In the genomic region with DNA sequence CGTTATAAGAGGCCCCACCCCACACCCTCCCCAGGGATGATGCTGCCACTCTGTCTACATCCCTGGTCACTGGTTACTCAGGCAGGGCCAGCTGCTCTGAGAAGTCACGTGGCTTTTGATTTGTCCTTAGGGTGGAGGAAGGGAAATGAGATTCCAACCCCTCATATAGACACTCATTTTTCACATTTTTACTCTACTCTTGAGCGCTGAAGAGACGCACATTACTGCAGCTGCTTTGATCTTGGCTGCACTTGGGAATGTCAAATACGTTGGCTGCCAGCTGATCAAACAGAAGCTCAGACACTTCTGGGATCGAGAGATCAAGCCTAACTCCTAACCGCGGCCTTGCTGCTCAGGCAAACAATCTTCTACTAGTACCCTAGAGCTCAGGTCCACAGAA, we compare ENCODE assay signal across 14 mouse cellular contexts.
DNase-seq lines count a peak whose midpoint lies in the region; ATAC-seq and TF ChIP-seq lines count a peak whose summit lies in the region.
"Had no signal": no experiment of that assay in that cellular context is flagged by ENCODE, and none has a peak within 500 bp of the region (broad histone marks: within the 10 kb centered on the region; RNA-seq: fewer than 3 reads in every experiment).

No protein-coding gene starts in this region.

- TF ChIP-seq CTCF in kidney, postnatal 0 days (IDR thresholded peaks at IDR 0.05; ENCODE audit: low read depth), result no peak
- TF ChIP-seq CTCF in lung, postnatal 0 days (IDR thresholded peaks at IDR 0.05), result no peak
- TF ChIP-seq CTCF in heart, adult 2 months (IDR thresholded peaks at IDR 0.05), result no peak

- no peaks in the 10 kb centered on the region for H3K27me3 ChIP-seq in kidney, postnatal 0 days (ENCODE audit: insufficient read depth, low read length)
- no peaks in the 10 kb centered on the region for H3K27me3 ChIP-seq in limb, embryonic 14.5 days (ENCODE audit: control insufficient read depth, insufficient read depth, low read length)
- H3K27me3 ChIP-seq in lung, postnatal 0 days (replicated peaks; ENCODE audit: insufficient read depth, low read length), result no peaks in the 10 kb centered on the region
- H3K27me3 ChIP-seq in midbrain, embryonic 16.5 days (ENCODE audit: control insufficient read depth, insufficient read depth, low read depth, low read length), result no peaks in the 10 kb centered on the region
- H3K27me3 ChIP-seq in heart, adult 2 months (ENCODE audit: control insufficient read depth, insufficient read depth, low read length), result no peaks in the 10 kb centered on the region

- ATAC-seq in kidney, postnatal 0 days (replicated peaks; ENCODE audit: low FRiP score, low read depth), result no peak; the same call in 1 of the 2 replicates
- ATAC-seq in limb, embryonic 14.5 days (ENCODE audit: low FRiP score, low read depth), result 0 out of 2 replicates have a peak, but pooled peaks have one; percentile 42
- peak; percentile 90 for ATAC-seq in lung, postnatal 0 days
- ATAC-seq in midbrain, embryonic 16.5 days, result no peak
- ATAC-seq: forebrain, embryonic 16.5 days had no signal

- TF ChIP-seq EP300 in lung, postnatal 0 days (IDR thresholded peaks at IDR 0.05), result peak; percentile 100
- TF ChIP-seq EP300 in heart, adult 2 months (IDR thresholded peaks at IDR 0.05; ENCODE audit: insufficient read depth, low read depth, low read length), result no peak

- H3K4me3 ChIP-seq in kidney, postnatal 0 days (replicated peaks; ENCODE audit: low read depth, low read length), result no peak overlapping the region
- H3K4me3 ChIP-seq in limb, embryonic 14.5 days (replicated peaks; ENCODE audit: low read length), result no peak overlapping the region
- no peak overlapping the region for H3K4me3 ChIP-seq in lung, postnatal 0 days (ENCODE audit: low read depth, low read length)
- H3K4me3 ChIP-seq in midbrain, embryonic 16.5 days (ENCODE audit: low read depth, low read length), result no peak overlapping the region
- no peak overlapping the region for H3K4me3 ChIP-seq in heart, adult 2 months
- H3K4me3 ChIP-seq: gastrocnemius, adult 2 months had no signal

- no peak for TF ChIP-seq POLR2A in limb, embryonic 14.5 days (IDR thresholded peaks at IDR 0.05; ENCODE audit: borderline replicate concordance, extremely low read depth, insufficient read depth, insufficient read length)
- TF ChIP-seq POLR2A in heart, adult 2 months (IDR thresholded peaks at IDR 0.05; ENCODE audit: insufficient read depth, low read depth, low read length), result no peak

- H3K9me3 ChIP-seq in kidney, postnatal 0 days (replicated peaks; ENCODE audit: low read length), result no peaks in the 10 kb centered on the region
- H3K9me3 ChIP-seq in limb, embryonic 14.5 days (ENCODE audit: control insufficient read depth, low read length), result no peaks in the 10 kb centered on the region
- no peaks in the 10 kb centered on the region for H3K9me3 ChIP-seq in lung, postnatal 0 days (ENCODE audit: low read length)
- H3K9me3 ChIP-seq in midbrain, embryonic 16.5 days (replicated peaks; ENCODE audit: control insufficient read depth, low read length, poor library complexity, severe bottlenecking), result no peaks in the 10 kb centered on the region

- no peaks in the 10 kb centered on the region for H3K79me2 ChIP-seq in heart, adult 2 months (replicated peaks; ENCODE audit: control insufficient read depth, insufficient read depth, low read length)

- H3K9ac ChIP-seq in kidney, postnatal 0 days (ENCODE audit: low read depth, low read length), result no peak overlapping the region
- H3K9ac ChIP-seq in limb, embryonic 14.5 days (ENCODE audit: low read depth, low read length, severe bottlenecking), result no peak overlapping the region
- no peak overlapping the region for H3K9ac ChIP-seq in lung, postnatal 0 days (replicated peaks; ENCODE audit: low read depth)
- no peak overlapping the region for H3K9ac ChIP-seq in midbrain, embryonic 16.5 days (ENCODE audit: low read depth, low read length)
- no peak overlapping the region for H3K9ac ChIP-seq in heart, adult 2 months (ENCODE audit: low read depth, low read length)

- intact Hi-C loops in heart, adult 2 months (cut with DNase I), result no loop called here

- no peaks in the 10 kb centered on the region for H3K36me3 ChIP-seq in kidney, postnatal 0 days (ENCODE audit: insufficient read depth, low read length)
- no peaks in the 10 kb centered on the region for H3K36me3 ChIP-seq in limb, embryonic 14.5 days (ENCODE audit: control insufficient read depth, insufficient read depth, low read length)
- H3K36me3 ChIP-seq in lung, postnatal 0 days (ENCODE audit: insufficient read depth, low read length), result no peaks in the 10 kb centered on the region
- no peaks in the 10 kb centered on the region for H3K36me3 ChIP-seq in midbrain, embryonic 16.5 days (ENCODE audit: control insufficient read depth, insufficient read depth, low read length)
- H3K36me3 ChIP-seq in heart, adult 2 months (ENCODE audit: control insufficient read depth, insufficient read depth, low read length), result no peaks in the 10 kb centered on the region

- H3K4me1 ChIP-seq in kidney, postnatal 0 days (replicated peaks; ENCODE audit: insufficient read depth, low read length), result 0 out of 2 replicates have a peak, but pooled peaks cover under 1% of the 10 kb centered on the region
- H3K4me1 ChIP-seq in limb, embryonic 14.5 days (ENCODE audit: control insufficient read depth, insufficient read depth, low read length), result no peaks in the 10 kb centered on the region
- H3K4me1 ChIP-seq in lung, postnatal 0 days (ENCODE audit: insufficient read depth, low read depth, low read length), result peaks cover 4% of the 10 kb centered on the region; the same call in 1 of the 2 replicates
- H3K4me1 ChIP-seq in midbrain, embryonic 16.5 days (ENCODE audit: control insufficient read depth, insufficient read depth, low read length), result peaks cover 15% of the 10 kb centered on the region
- H3K4me1 ChIP-seq in heart, adult 2 months (ENCODE audit: control insufficient read depth, insufficient read depth, low read length), result no peaks in the 10 kb centered on the region

- H3K27ac ChIP-seq in kidney, postnatal 0 days, result no peak overlapping the region
- H3K27ac ChIP-seq in limb, embryonic 14.5 days (replicated peaks; ENCODE audit: low read depth, low read length), result no peak overlapping the region
- peak overlapping the region; percentile 90 for H3K27ac ChIP-seq in lung, postnatal 0 days (ENCODE audit: low read length)
- H3K27ac ChIP-seq in midbrain, embryonic 16.5 days (ENCODE audit: low read length), result peak overlapping the region; percentile 49
- no peak overlapping the region for H3K27ac ChIP-seq in heart, adult 2 months
- H3K27ac ChIP-seq: gastrocnemius, adult 2 months had no signal

- WGBS in kidney, postnatal 0 days, result 37% methylated on average over 8 of the region's 8 CpGs
- 33% methylated on average over 8 of the region's 8 CpGs for WGBS in limb, embryonic 14.5 days
- 16% methylated on average over 8 of the region's 8 CpGs for WGBS in lung, postnatal 0 days
- WGBS in midbrain, embryonic 16.5 days, result 36% methylated on average over 8 of the region's 8 CpGs
- WGBS in heart, adult 2 months, result 53% methylated on average over 8 of the region's 8 CpGs

- peak; percentile 59 for DNase-seq in kidney, postnatal 0 days (ENCODE audit: low spot score)
- DNase-seq in kidney, adult 18-20 months, result no peak
- no peak for DNase-seq in limb, embryonic 14.5 days (ENCODE audit: low spot score)
- peak; percentile 95 for DNase-seq in lung, postnatal 0 days (ENCODE audit: low spot score)
- DNase-seq in heart, adult 2 months, result no peak
- DNase-seq in right cerebral cortex, postnatal 36 days (ENCODE audit: low spot score in 2 of 2), result no peak
- DNase-seq: cerebellum, adult 11 months; gastrocnemius, adult 2 months; heart, postnatal 14 days; kidney, adult 9 months; left cerebral cortex, postnatal 4 days; right cerebral cortex, postnatal 14 days had no signal

- no peak overlapping the region for H3K4me2 ChIP-seq in kidney, postnatal 0 days (ENCODE audit: low read length)
- no peak overlapping the region for H3K4me2 ChIP-seq in limb, embryonic 14.5 days (replicated peaks; ENCODE audit: low read depth, low read length, severe bottlenecking)
- no peak overlapping the region for H3K4me2 ChIP-seq in lung, postnatal 0 days (replicated peaks; ENCODE audit: low read depth, low read length)
- no peak overlapping the region for H3K4me2 ChIP-seq in midbrain, embryonic 16.5 days (ENCODE audit: low read length)

Comparison
In these comparisons a context has a peak if more than half of its experiments do, and no peak if none do; other contexts are left out.
1. DNase-seq: peak in kidney, postnatal 0 days (single experiment) and lung, postnatal 0 days (single experiment); none in kidney, adult 18-20 months (single experiment), limb, embryonic 14.5 days (single experiment), heart, adult 2 months (0 of 2) and right cerebral cortex, postnatal 36 days (0 of 2).
2. ATAC-seq: peak in limb, embryonic 14.5 days (single experiment) and lung, postnatal 0 days (single experiment); none in kidney, postnatal 0 days (single experiment) and midbrain, embryonic 16.5 days (single experiment).
3. H3K27ac ChIP-seq: peak in lung, postnatal 0 days (single experiment) and midbrain, embryonic 16.5 days (single experiment); none in kidney, postnatal 0 days (single experiment), limb, embryonic 14.5 days (single experiment) and heart, adult 2 months (single experiment).